Mouse (Mus musculus) Patski (cell line): ENCODE measurements around the gene Vmn2r7. TPM values are rescaled to one million over a fixed set of nuclear protein-coding genes. Genes with fewer than 3 reads are reported as not detected.
"Not testable (repeated sequence)": the region's sequence is repeated elsewhere in the genome, so short reads cannot be mapped to it uniquely, and the experiment has no call there.

Experiments
- ATAC-seq: fragments of 100-300 bp; one replicate; pipeline ENCODE4 v1.8.0; 2021
- CTCF ChIA-PET: fragments of 350-600 bp; sonication (Branson Sonifier 250); formaldehyde crosslinking; loops from one replicate; lab custom pipeline; 2022; ENCODE audit warnings: inconsistent platforms; lab: Charles Lee
- POLR2A ChIA-PET: fragments of 350-600 bp; sonication (Branson Sonifier 250); formaldehyde crosslinking; loops from one replicate; lab custom pipeline; 2022; ENCODE audit warnings: antibody characterized with exemption, inconsistent platforms; lab: Charles Lee
- DNase-seq: peaks from one replicate; pipeline ENCODE4 v3.0.0-alpha.2; 2011; ENCODE audit warnings: low read depth, low spot score
- H3K27me3 ChIP-seq: fragments of 371-371 bp; one replicate; pipeline ENCODE4 v1.5.1; 2021
- CTCF ChIP-seq: fragments of 100-300 bp; IDR thresholded peaks from one replicate; pipeline ENCODE4 v1.5.1; 2021
- in situ Hi-C: fragments of 300-500 bp; cut with MboI; formaldehyde crosslinking; loops from 3 replicates; pipeline ENCODE4 v1.11.1; 2018; ENCODE audit warnings: low pct_unique_long_range_greater_than_20kb, mixed read lengths
- polyA plus RNA-seq: library from polyadenylated mRNA; unstranded; gene quantifications from one replicate; pipeline ENCODE4 v1.2.3, GENCODE M21; 2021

Gene Vmn2r7
- polyA plus RNA-seq, 1 experiment from 2014 or later = not detected

- ATAC-seq = no peak
- DNase-seq = no peak
- in situ Hi-C loops = no loop called here
- H3K27me3 ChIP-seq = peaks cover 38% of the 10 kb centered on the region
- POLR2A ChIA-PET = no interaction called here
- CTCF ChIA-PET = no interaction called here
- no peak for TF ChIP-seq CTCF
Measured at GRCm38 (mm10) chr3:64772132-64772531, 72.4 kb downstream of the Vmn2r7 start.

GRCm38 (mm10) chr3:64756145-64756544 lies 88.4 kb downstream of the Vmn2r7 start:
- DNase-seq (no peak), ATAC-seq (no peak)
- TF ChIP-seq CTCF = no peak
- ChIA-PET POLR2A (no interaction called here), CTCF (no interaction called here)
- H3K27me3 ChIP-seq = no peaks in the 10 kb centered on the region
- in situ Hi-C loops = no loop called here

GRCm38 (mm10) chr3:64727187-64727970 lies 117.2 kb downstream of the Vmn2r7 start:
- CTCF ChIA-PET, DNase-seq, in situ Hi-C loops, ATAC-seq, POLR2A ChIA-PET, H3K27me3 ChIP-seq: not testable (repeated sequence)

- in situ Hi-C loops, POLR2A ChIA-PET, DNase-seq, H3K27me3 ChIP-seq, CTCF ChIA-PET, ATAC-seq: not testable (repeated sequence)
Measured at GRCm38 (mm10) chr3:64725736-64726135, 118.8 kb downstream of the Vmn2r7 start.

- POLR2A ChIA-PET, CTCF ChIA-PET, ATAC-seq, in situ Hi-C loops, DNase-seq, H3K27me3 ChIP-seq: not testable (repeated sequence)
Measured at GRCm38 (mm10) chr3:64676069-64676468, 168.5 kb downstream of the Vmn2r7 start.
